Mouse (Mus musculus) spleen, postnatal 4 days (tissue): ENCODE results near the gene Ung.
A peak's percentile ranks its signal among the peaks of the same experiment; 100 is the strongest.

ENCODE experiments used
- DNase-seq, 2 experiments: peaks; one replicate each; pipeline ENCODE4 v3.0.0; 2022; ENCODE audit warnings: low spot score in 2 of 2

The Ung gene

DNA sequence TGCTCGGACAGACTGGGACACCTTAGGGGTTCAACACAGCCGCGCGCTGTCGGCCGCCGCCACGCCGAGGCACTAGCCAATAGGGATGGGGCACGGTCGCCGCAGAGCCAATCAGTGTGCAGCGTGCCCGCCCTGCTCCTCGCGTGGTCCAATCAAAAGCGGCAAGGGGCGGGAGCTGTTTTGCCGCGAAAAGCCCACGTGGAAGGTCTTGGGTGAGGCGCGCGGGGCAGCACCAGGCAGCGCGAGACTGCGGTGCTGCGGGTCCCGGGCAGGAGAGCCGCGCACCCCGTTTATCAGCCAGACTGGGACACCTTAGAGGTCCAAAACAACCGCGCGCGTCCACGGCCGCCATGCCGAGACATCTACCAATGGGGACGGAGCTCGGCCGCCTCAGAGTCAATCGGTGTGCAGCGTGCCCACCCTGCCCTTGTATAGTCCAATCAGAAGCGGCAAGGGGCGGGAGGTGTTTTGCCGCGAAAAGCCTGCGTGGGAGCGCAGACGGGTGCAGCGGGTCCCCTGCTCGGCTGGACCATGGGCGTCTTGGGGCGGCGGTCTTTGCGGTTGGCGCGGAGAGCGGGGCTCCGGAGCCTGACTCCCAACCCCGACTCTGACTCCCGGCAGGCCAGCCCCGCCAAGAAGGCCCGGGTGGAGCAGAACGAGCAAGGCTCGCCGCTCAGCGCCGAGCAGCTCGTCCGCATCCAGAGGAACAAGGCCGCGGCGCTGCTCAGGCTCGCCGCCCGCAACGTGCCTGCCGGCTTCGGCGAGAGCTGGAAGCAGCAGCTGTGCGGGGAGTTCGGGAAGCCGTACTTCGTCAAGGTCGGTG is 723 bp downstream of the Ung start:
- DNase-seq, result peak; percentile 93 to 98

GRCm38 (mm10) chr5:114131521-114131840 is 1.3 kb downstream of the Ung start:
- DNase-seq, result peak in 1 of 2 experiments; percentile 44

DNA sequence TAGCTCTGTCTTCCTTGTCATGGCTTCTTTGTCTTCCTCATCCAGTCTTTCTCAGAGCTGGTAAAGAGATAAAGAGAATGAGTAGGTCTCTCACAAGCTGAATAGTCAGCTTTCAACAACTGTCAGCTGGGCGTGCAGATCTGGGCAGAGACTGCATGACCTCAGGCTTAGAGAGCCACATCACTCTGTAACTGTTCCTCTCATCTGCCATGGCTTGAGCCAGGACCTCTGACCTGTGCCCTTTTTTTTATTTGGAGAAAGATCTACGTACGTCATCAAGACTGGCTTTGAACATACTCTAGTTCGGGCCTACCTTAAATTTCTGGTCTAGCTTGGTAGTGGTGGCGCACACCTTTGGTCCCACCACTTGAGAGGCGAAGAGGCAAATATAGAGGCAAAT is 2.7 kb downstream of the Ung start:
- no peak for DNase-seq

GRCm38 (mm10) chr5:114134091-114134534 is 3.9 kb downstream of the Ung start:
- peak; percentile 73 to 84 for DNase-seq

GRCm38 (mm10) chr5:114135516-114135915 is 5.3 kb downstream of the Ung start:
- DNase-seq, result no peak

- DNase-seq, result no peak
These were observed 7.5 kb downstream of the Ung start for GRCm38 (mm10) chr5:114137481-114138276.

DNA sequence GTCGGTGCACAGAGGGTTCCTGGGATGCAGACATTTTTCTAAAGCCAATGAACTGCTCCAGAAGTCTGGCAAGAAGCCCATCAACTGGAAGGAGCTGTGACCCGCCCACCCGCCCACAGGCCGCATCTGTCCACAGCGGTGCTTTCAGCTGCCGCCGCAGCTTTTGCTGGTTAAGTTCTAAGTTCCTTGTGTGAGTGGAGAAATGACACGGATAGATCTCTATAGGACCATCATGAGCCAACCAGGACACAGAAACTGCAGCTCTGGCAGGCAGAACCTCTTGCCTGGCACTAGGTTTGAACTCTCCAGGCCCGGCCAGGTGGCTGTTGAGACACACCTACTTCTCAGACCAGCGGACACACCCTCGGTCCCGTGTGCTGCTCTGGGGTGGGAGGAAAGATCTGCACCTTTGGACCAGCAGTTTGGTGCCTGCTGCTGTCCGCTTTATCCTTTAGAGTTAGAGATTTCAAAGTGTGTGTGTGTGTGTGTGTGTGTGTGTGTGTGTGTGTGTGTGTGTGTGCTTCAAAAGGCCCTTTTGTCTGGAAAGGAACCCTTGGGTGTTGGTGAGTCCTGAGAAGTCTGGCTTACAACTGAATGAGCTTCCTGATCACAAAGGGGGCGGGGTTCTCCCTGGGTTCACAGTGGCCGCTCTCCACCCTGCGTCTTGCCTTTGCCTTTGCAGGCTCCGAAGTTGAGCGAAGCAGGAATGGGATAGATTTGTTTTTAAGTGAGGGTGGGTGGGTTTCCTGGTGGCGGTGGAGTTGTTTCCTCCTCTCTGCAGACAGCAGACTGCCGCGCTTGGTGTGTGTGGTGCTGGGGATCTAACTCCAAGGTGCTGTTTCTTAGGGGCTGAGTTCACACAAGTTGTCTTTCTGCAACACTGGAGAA is 8.3 kb downstream of the Ung start:
- DNase-seq, result no peak

GRCm38 (mm10) chr5:114139175-114139574 is 9.0 kb downstream of the Ung start:
- peak in 1 of 2 experiments; percentile 22 for DNase-seq

GRCm38 (mm10) chr5:114146028-114146888 is 16.1 kb downstream of the Ung start, which contains the start of gene Acacb:
Gene Acacb, plus strand, starts transcription at chr5:114146535.
- no peak for DNase-seq

GRCm38 (mm10) chr5:114147043-114147972 is 17.1 kb downstream of the Ung start:
- no peak for DNase-seq

DNA sequence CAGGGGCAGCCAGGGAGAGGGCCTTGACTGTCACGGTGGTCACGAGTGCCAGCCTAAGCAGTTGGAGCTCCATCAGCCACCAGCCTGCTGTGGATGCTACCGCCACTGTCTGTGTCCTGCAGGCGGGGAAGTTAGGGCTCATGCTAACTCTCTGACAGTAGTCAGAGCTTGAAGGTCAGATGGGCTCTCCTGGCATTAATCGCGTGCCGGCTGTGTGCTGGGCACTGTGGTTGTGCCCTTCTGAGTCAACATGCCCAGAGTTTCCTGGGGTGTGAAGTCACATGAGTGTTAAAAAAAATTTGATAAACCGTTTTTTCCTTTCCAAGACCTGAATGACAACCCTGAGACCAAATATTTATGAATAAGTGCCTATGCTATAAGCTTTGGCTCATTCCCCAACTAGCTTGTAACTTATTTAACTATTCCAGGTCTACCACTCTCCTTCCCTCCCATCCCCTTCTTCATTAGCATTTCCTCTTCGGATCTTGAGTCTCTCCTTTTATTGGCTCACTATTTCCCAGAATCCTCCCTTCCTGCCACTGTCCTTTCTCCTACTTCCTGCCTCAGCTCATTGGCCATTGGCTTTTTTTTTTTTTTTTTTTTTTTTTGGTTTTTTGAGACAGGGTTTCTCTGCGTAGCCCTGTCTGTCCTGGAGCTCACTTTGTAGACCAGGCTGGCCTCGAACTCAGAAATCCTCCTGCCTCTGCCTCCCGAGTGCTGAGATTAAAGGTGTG is 22.3 kb downstream of the Ung start:
- no peak for DNase-seq

DNA sequence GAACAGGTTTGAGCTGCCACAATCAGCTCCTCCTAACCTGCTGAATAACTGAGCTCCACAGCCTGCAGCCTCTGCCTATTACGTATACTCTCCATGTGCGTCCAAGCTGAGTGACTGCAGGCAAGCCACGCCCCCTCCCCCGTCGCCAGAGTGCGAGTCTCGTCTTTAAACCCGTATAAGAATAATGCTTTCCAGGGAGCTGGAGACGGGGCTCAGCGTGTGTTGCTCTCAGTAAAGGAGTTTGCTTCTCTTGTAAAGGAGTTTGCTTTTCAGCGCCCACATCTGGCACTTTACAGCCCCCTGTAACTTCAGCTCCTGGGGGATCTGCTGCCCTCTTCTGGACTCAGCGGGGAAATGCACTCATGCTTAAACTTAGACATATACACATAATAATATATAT is 23.3 kb downstream of the Ung start:
- no peak for DNase-seq

DNA sequence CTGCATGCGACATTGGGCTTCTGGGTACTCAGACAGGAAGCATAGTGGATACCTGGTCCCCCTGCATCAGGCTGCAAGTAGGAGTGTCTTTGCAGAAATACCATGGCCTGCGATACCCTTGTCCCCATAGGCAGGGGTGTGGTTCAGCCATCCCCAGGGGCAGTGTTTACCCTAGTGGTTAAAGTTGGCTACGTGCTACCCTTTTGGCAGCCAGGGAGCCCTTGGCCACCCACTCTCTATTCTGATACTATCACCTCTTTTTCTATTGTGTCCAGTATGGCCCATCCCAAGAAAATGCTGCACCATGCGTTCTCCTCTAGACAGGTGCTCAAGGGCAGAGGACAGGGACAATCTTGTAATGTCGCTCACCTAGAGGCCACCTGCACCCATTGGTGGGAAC is 24.6 kb downstream of the Ung start:
- DNase-seq, result no peak

DNA sequence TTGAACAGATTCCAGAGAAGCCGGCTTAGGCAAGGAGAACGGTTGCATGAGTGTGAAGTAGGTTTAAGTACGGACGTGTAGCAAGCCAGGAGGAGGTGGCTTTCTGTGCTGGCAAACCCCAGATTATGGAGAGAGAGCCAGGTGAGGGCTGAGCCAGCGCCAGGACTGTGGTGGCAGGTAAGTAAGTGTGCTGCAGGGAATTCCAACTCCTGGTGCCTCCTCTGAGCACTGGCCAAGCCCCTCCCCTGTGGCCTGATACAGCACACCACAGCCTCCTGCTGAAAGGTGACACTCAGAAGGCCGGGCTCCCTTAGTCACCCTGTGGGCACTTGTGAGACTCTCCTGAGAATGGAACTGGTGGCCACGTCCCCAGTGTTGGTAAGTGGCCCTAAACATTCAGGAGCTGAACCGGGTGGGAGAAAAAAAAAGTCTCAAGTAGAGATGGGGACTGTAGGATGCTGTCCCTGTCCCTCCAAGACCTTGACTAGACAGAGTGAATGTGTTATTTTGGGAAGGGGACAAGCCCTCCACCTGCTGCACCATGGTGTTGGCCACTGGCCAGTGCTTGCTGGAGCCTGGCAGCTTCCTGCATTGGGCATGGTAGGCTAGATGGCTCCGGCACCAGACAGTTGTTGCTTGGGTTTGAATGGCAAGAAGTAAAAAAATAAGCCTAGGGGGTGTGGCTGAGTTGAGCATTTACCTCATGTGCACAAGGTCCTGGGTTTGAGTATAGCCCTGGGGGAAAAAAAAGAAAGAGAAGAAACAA is 25.2 kb downstream of the Ung start:
- no peak for DNase-seq

DNA sequence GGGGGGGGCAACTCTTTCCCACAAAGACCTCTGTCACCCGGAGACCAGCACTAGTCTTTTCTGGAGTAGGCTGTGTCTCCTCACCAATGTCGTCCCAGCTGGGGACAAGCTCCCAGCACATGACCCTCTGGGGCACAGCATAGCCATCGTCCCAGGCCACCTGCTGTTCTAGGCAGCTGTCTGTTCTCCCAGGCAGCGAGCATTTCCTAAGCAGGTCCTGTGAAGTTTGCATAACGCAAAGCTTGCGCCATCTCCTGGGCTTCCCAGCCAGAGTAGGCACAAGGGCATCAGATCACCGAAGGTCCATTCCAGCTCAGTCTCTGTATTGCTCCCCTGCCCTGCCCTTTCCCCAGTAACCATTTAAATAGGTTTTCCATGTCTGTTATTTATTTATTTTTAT is 27.1 kb downstream of the Ung start:
- DNase-seq, result no peak

- DNase-seq, result no peak
These were observed 31.2 kb downstream of the Ung start for GRCm38 (mm10) chr5:114161424-114161823.

DNA sequence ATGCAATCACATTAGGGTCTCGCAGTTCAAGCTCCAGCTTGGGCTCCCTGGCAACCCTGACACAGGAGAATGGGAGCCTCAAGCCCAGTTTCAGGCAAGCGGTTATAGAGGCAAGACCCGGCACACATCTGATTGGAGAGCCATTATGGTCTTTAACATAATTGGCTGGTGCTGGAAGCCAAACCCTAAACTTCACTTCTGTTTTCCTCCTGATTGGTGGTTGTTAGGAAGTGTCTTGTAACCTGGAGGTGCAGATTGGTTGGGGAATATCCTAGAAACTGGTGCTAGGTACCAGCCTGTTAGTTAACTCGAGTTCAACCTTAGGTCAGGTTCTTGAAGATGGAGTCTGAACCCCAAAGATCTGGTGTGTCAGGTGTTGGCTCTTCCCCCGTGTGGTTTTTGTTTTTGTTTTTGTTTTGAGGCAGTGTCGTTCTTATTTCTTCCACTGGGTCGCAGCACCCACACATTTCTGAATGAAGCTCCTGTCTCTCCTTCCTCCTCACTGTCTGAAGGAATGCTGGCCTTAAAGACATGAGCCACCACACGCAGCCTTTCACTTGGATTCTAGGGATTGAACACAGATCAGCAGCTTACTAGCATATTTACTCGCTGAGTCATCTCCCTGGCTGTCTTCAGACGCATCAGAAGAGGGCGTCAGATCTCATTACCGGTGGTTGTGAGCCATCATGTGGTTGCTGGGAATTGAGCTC is 32.1 kb downstream of the Ung start:
- no peak for DNase-seq
